Mouse (Mus musculus) lung, postnatal 10 days (tissue): ENCODE measurements around the gene Snrk.

Experiments
- DNase-seq: peaks from one replicate; pipeline ENCODE4 v3.0.0; 2021

Gene Snrk

DNA sequence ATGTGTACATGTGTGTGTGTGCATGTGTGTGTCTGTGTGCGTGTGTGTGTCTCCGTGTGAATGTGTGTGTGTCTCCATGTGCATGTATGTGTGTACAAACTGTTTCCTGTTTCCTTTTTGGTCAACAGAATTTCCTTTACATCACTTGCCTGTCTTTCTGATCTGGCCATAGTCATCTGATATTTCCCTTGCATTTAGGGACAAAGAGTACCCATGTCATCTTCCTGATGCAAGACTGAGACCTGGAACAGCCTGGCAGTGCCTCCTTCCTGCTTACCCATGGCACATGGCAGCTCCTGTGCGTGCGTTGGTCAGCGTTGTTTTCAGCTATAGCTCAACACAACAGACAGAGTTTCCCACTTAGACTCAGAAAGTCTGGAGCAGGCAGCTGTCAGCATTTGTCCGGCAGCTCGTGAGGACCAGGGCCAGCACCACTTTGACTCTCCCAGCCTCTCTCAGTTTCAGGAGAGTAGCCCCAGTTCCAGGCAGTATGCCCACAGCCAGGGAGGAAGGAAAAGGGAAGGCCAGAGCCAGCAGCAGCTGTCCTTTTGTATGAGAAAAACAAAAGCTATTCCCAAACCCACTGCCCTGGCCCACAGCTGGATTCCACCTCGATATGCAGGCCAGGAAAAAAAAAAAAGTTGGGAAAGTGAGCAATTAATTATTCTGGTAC, 7.4 kb upstream of the Snrk start:
- peak; percentile 90 for DNase-seq

DNA sequence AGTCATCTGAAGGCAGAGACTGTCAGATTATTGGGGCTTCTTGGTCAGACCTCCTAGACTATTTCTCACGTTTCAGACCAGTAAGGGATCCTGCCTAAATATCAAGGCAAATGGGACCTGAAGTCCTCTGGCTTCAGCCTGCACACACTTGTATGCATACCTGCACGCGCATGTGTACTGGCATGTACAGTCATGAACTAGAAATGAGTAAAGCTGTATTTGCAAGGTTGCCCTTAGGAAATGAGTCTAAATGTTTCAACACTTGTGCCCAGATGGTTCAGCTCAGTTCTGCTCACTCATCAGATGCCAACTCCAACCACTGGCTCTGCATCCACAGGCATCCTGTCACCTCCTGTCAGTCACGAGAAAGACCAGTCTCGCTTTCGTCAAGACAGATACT, 6.6 kb upstream of the Snrk start:
- no peak for DNase-seq

- DNase-seq: no peak
Observed at GRCm38 (mm10) chr9:122110921-122111320, 6.1 kb upstream of the Snrk start.

DNA sequence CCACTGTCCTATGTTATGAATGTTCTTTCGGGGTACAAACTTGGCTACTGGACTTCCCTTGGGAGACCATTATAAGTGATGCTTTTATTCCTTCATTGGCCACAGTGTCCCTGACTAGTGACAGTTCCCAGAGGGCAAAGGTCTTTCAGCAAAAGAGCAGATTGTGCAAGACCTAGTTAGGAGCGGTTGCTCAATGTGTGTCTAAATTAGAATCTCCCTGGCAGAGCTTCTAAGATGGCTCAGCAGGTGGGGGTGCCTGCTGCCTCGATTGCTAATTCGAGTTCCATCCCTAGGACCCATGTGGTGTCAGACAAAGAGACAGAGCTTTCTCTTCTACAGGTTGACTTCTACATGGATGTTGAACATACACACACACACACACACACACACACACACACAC, 1.5 kb upstream of the Snrk start:
- no peak for DNase-seq

GRCm38 (mm10) chr9:122116359-122116758, 707 bp upstream of the Snrk start:
- DNase-seq: no peak

DNA sequence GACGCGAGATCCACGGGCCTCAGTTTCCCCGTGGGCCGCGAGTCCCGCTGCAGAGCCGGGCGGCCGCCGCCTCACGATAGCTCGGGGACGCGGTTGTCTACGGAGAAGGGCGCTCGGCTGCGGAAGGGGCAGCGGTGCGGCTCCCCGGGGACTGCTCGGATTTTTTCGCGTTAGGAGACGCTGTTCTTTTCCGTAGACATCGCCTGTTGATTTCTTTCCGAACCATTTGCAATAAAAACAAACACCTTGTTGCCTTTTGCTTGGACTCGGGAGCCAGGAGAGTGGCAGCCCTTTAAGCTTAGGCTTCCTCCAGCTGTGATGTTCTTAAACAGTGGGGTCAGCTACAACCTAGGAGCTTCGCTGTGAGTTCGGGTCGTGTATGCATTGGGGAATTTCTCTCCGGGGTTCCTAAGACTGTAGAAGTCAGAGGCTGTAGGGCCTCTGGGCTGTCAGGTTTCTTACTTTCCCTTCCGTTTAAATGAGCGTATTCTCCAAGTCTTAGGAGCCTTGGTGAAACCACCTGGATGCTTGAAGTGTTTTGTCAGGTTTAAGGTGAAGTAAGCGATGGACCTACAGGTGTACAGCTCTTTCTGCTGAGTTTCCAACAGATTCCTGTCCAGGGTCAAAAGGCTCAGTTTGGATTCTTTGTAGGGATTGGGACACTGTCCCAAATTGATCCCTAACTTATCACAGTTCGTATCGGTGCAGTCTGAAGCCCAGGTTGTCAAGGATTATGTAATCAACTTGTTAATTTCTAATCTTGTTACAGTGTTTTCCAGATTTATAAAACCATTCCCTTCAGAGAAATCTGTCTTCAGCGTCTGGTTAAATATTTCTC, 845 bp downstream of the Snrk start:
- DNase-seq: peak; percentile 40

- peak; percentile 84 for DNase-seq
Observed at GRCm38 (mm10) chr9:122120089-122120488, 3.0 kb downstream of the Snrk start.

GRCm38 (mm10) chr9:122122113-122122512, 5.0 kb downstream of the Snrk start:
- no peak for DNase-seq

DNA sequence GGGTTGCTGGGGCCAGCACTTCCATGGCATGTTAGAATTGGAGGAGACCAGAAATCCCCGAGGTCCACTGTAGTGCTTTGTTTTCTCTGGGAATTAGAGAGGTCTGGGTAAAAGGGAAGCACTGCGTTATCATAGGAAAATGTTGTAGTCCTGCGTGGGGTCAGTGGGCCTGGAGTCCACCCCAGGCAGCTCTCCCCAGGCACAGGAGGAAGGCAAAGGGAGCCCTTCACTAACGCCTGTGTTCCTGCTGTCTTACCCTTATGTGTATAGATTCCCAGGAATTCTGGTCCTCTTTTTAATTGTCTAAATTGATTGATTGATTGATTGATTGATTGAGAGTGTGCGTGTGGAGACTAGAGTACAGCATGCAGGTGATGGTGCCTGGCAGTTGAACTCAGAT, 6.1 kb downstream of the Snrk start:
- DNase-seq: no peak

DNA sequence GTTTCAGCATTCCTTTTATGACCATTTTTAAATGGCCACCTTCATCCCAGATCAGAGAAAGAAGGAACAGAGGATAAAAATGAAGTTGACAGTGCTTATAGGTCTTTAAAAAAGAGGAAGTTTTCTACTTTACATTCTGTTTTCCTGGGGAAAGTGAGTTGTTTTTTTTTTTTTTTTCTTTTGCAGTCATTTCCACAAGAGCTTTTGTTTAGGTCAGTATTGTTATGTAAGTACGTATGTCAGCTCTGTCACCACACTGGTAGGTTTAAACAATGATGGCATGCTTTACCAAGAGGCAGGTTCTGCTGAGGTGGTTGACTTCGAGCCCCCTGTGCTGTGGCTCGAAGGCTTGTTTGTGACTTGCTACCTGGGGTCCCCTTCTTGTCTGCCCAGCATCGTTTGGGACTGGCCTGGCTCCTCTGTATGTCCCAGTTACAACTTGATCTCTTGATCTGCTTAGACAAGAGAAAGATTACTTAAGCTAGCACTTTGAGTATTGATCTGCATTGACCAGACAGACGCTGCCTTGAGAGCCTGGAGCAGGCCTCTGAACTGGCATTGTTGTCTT, 8.7 kb downstream of the Snrk start:
- no peak for DNase-seq

GRCm38 (mm10) chr9:122126790-122127189, 9.7 kb downstream of the Snrk start:
- no peak for DNase-seq

GRCm38 (mm10) chr9:122127271-122127785, 10.3 kb downstream of the Snrk start:
- no peak for DNase-seq

DNA sequence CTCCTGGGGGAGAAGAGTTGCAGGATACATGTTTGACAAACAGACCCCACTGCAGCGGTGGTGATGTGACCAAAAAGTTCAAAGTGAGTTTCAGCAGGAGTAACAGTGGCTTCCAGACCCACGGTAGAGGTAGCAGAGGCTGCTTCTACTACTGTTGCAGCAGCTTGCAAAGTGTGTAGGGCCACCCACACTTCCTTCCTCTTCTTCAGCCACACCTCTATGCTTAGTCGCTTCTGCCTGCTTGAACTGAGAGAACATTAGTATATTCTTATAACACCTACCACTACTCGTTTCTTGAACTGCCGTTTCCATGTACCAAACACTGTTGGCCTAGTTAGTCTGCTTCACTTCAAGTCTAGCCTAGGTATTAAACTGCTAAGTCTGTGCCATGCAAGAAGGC, 11.6 kb downstream of the Snrk start:
- DNase-seq: no peak

GRCm38 (mm10) chr9:122130666-122131065, 13.6 kb downstream of the Snrk start:
- DNase-seq: no peak

DNA sequence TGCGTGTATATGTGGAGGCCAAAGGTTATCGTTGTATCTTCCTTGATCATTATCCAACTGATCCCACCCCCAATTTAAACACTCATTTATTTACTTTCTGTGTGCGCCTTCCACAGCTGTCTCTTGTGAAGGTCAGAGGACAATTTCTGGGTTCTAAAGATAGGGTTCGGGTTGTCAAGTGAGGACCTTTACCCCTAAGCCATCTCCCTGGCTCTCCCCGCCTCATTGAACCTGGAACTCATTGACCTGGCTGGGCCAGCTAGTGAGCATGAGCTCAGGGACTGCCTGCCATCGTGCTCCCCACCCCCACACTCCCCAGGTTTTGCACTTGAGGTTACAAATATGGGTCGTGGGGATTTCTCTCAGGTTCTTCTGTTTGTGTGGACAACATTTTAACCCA, 15.1 kb downstream of the Snrk start:
- no peak for DNase-seq

- no peak for DNase-seq
Observed at GRCm38 (mm10) chr9:122135095-122135884, 18.2 kb downstream of the Snrk start.

- no peak for DNase-seq
Observed at GRCm38 (mm10) chr9:122135885-122136170, 18.8 kb downstream of the Snrk start.

- DNase-seq: no peak
Observed at GRCm38 (mm10) chr9:122137960-122138359, 20.9 kb downstream of the Snrk start.

- no peak for DNase-seq
Observed at GRCm38 (mm10) chr9:122138371-122139029, 21.4 kb downstream of the Snrk start.

DNA sequence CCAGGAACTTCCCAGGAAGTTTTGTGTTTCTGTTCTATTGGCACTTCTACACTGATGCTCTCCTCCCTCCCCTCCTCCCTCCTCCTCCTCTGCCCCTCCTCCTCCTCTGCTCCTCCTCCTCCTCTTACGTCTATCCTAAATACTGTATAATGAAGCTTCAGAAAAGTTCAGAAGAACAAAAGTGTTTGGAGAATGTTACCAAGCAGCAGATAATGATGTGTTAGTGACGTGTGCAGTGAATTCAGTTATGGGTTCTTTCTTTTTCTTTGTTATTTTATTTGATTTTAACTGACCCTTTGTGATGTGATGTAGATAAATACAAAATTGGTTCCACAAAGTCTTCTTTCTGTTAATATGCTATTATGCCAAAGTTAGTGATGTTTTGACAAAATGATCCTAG, 22.2 kb downstream of the Snrk start:
- peak; percentile 40 for DNase-seq

DNA sequence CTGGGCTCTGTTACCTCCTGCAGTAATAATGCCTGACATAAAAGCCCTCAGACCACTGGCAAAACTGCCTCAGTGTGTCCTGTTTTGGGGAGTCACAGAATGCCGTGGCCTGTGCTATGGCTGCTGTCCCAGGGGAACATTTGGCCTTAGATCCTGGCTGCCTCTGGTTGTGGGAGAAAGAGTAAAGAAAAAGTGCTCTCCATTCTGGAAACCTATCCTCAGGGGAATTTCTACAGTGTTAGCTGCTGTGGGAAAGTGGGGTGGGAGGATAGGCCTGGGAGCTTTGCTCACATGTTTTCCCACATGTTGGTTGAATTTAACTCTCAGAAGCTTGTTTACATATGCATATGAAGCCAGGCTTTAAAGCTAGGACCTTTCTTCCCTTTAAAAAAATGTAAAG, 26.2 kb downstream of the Snrk start:
- no peak for DNase-seq

DNA sequence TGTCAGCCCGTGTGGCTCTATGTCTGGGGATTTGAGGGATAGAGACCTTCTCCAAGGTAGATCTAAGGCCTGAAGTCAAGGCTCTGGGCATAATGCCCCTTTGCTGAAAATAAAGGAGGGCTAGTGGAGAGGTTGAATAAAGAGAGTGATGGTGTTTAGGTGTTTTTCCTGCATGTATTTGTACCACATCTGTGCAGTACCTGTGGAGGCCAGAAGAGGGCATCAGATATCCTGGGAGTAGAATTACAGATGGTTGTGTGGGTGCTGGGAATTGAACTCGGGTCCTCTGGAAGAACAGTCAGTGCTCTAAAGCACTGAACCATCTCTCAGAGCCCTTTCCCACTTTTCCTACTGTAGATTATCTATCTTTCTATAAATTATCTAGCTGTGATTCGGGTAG, 27.7 kb downstream of the Snrk start:
- DNase-seq: no peak

GRCm38 (mm10) chr9:122145677-122146076, 28.6 kb downstream of the Snrk start:
- no peak for DNase-seq
